Mouse (Mus musculus) CH12.LX (cell line): ENCODE results near the gene Slc22a5. TPM values are rescaled to one million over a fixed set of nuclear protein-coding genes. Genes with fewer than 3 reads are reported as not detected.
A peak's percentile ranks its signal among the peaks of the same experiment; 100 is the strongest.

Experiments used
- DNase-seq: peaks from one replicate; pipeline ENCODE4 v3.0.0-alpha.2; 2013; ENCODE audit errors: extremely low read depth
- H3K27ac ChIP-seq: 2 replicates; pipeline ENCODE4 v1.5.1; 2012; ENCODE audit warnings: low read depth, mild to moderate bottlenecking, control low read depth, moderate library complexity; ENCODE audit not compliant: insufficient read depth
- H3K27me3 ChIP-seq: replicated peaks from 2 replicates; pipeline ENCODE3; 2012; ENCODE audit warnings: inconsistent platforms
- H3K36me3 ChIP-seq, 2 experiments: replicated peaks in 1 of 2; 2 replicates each; pipeline versions ENCODE3 to v1.6.1; 2012; ENCODE audit warnings: inconsistent platforms in 1 of 2, low read length in 1 of 2, mild to moderate bottlenecking in 1 of 2, mixed read lengths in 1 of 2, moderate library complexity in 1 of 2; ENCODE audit not compliant: control insufficient read depth in 1 of 2, insufficient read depth in 1 of 2
- H3K4me1 ChIP-seq, 2 experiments: 2 replicates each; pipeline ENCODE4 v1.6.1; 2012; ENCODE audit warnings: inconsistent platforms in 1 of 2, moderate library complexity in 1 of 2; ENCODE audit not compliant: insufficient read depth in 2 of 2, control insufficient read depth in 1 of 2
- H3K4me2 ChIP-seq: 2 replicates; pipeline ENCODE4 v1.6.1; 2012; ENCODE audit warnings: low read depth, mild to moderate bottlenecking, control low read depth; ENCODE audit not compliant: poor library complexity, insufficient read depth, severe bottlenecking
- H3K4me3 ChIP-seq, 3 experiments: fragments of 150-350 bp in 1 of 3; sonication (generic) in 1 of 3; replicated peaks in 1 of 3; 2 replicates each; pipeline versions ENCODE3 to v1.5.1; 2011 to 2012; ENCODE audit warnings: low read depth in 2 of 3, low read length in 2 of 3, mild to moderate bottlenecking in 2 of 3, moderate library complexity in 2 of 3, control low read depth in 1 of 3, improper control_type of control experiment in 1 of 3, inconsistent platforms in 1 of 3, mixed read lengths in 1 of 3; ENCODE audit not compliant: poor library complexity in 1 of 3
- H3K79me2 ChIP-seq: replicated peaks from 2 replicates; pipeline ENCODE4 v1.6.1; 2012; ENCODE audit warnings: mild to moderate bottlenecking, moderate library complexity; ENCODE audit not compliant: control insufficient read depth, poor library complexity, insufficient read depth, severe bottlenecking; ENCODE audit errors: extremely low read depth
- H3K9ac ChIP-seq: 2 replicates; pipeline ENCODE4 v1.6.1; 2012; ENCODE audit warnings: low read depth, mild to moderate bottlenecking, control low read depth, moderate library complexity; ENCODE audit not compliant: insufficient read depth
- H3K9me3 ChIP-seq: replicated peaks from 2 replicates; pipeline ENCODE3; 2012; ENCODE audit warnings: low read length, inconsistent platforms, mixed read lengths
- CHD1 ChIP-seq: IDR thresholded peaks from 2 replicates; pipeline ENCODE4 v1.6.1; 2012; ENCODE audit warnings: low read depth, low read length, improper control_type of control experiment, inconsistent platforms
- ELF1 ChIP-seq: IDR thresholded peaks from 2 replicates; pipeline ENCODE4 v1.6.1; 2014; ENCODE audit warnings: low read depth, mild to moderate bottlenecking, inconsistent platforms, low read length, improper control_type of control experiment
- EP300 ChIP-seq: IDR thresholded peaks from 2 replicates; pipeline ENCODE4 v1.6.1; 2011; ENCODE audit warnings: low read length, improper control_type of control experiment
- ETS1 ChIP-seq: conservative IDR thresholded peaks from 2 replicates; pipeline ENCODE4 v1.6.1; 2012; ENCODE audit warnings: low read depth, mild to moderate bottlenecking, inconsistent platforms, low read length, improper control_type of control experiment, moderate library complexity
- GABPA ChIP-seq: IDR thresholded peaks from 2 replicates; pipeline ENCODE4 v1.6.1; 2012; ENCODE audit warnings: low read depth, low read length, improper control_type of control experiment, inconsistent platforms; ENCODE audit not compliant: insufficient replicate concordance
- JUND ChIP-seq: conservative IDR thresholded peaks from 2 replicates; pipeline ENCODE4 v1.6.1; 2011; ENCODE audit warnings: low read depth, low read length, improper control_type of control experiment
- KAT2A ChIP-seq: IDR thresholded peaks from 2 replicates; pipeline ENCODE4 v1.6.1; 2012; ENCODE audit warnings: low read length, improper control_type of control experiment, inconsistent platforms; ENCODE audit not compliant: insufficient replicate concordance
- MAZ ChIP-seq: IDR thresholded peaks from 2 replicates; pipeline ENCODE4 v1.6.1; 2012; ENCODE audit warnings: low read depth, mild to moderate bottlenecking, inconsistent platforms, low read length, improper control_type of control experiment, moderate library complexity
- MEF2A ChIP-seq: IDR thresholded peaks from 2 replicates; pipeline ENCODE4 v1.6.1; 2014; ENCODE audit warnings: low read depth, mild to moderate bottlenecking, inconsistent platforms, low read length, improper control_type of control experiment, borderline replicate concordance
- MXI1 ChIP-seq: IDR thresholded peaks from 2 replicates; pipeline ENCODE4 v1.6.1; 2011; ENCODE audit warnings: mild to moderate bottlenecking, low read depth, low read length, improper control_type of control experiment
- NRF1 ChIP-seq: IDR thresholded peaks from 2 replicates; pipeline ENCODE4 v1.6.1; 2014; ENCODE audit warnings: low read depth, mild to moderate bottlenecking, inconsistent platforms, low read length, improper control_type of control experiment, moderate library complexity
- POLR2A ChIP-seq: IDR thresholded peaks from 2 replicates; pipeline ENCODE4 v1.6.1; 2011; ENCODE audit warnings: low read depth, mild to moderate bottlenecking, improper control_type of control experiment, low read length
- RCOR1 ChIP-seq: conservative IDR thresholded peaks from 2 replicates; pipeline ENCODE4 v1.6.1; 2012; ENCODE audit warnings: low read depth, mild to moderate bottlenecking, inconsistent platforms, low read length, improper control_type of control experiment
- TBP ChIP-seq: conservative IDR thresholded peaks from 2 replicates; pipeline ENCODE4 v1.6.1; 2011; ENCODE audit warnings: low read depth, low read length, improper control_type of control experiment
- USF2 ChIP-seq: conservative IDR thresholded peaks from 2 replicates; pipeline ENCODE4 v1.6.1; 2011; ENCODE audit warnings: low read depth, low read length, improper control_type of control experiment
- ZKSCAN1 ChIP-seq: IDR thresholded peaks from 2 replicates; pipeline ENCODE4 v1.6.1; 2012; ENCODE audit warnings: low read depth, inconsistent platforms, low read length, improper control_type of control experiment, borderline replicate concordance
- ZMIZ1 ChIP-seq: IDR thresholded peaks from 2 replicates; pipeline ENCODE4 v1.6.1; 2012; ENCODE audit warnings: low read depth, mild to moderate bottlenecking, inconsistent platforms, low read length, improper control_type of control experiment
- dilution Hi-C: fragments of 300-500 bp; cut with MboI; formaldehyde crosslinking; loops from 2 replicates; pipeline ENCODE4 v1.14.3; 2020; ENCODE audit warnings: low sequenced_read_pairs; ENCODE audit not compliant: extremely low pct_unique_long_range_greater_than_20kb, extremely low pct_ligation_motif_present
- in situ Hi-C: fragments of 300-500 bp; cut with MboI; formaldehyde crosslinking; loops from 3 replicates; pipeline ENCODE4 v1.14.3; 2019; ENCODE audit warnings: low sequenced_read_pairs, low pct_ligation_motif_present, low pct_unique_long_range_greater_than_20kb, mixed read lengths
- polyA plus RNA-seq: library from polyadenylated mRNA; unstranded; fragments of >175 nt; gene quantifications from 2 replicates; pipeline ENCODE4 v1.2.1, GENCODE M21; 2012; ENCODE audit warnings: low read depth; ENCODE audit not compliant: insufficient read length
- total RNA-seq, 2 experiments: library from RNA; depleted of rRNA; stranded (reverse); fragments of 300-350 nt in 1 of 2; fragments of >200 nt in 1 of 2; gene quantifications; 2 replicates each; pipeline ENCODE4 v1.2.3; 2012 to 2014

Gene Slc22a5
- total and polyA plus RNA-seq, 3 experiments = 5.6 to 6.7 (median 6.2) TPM

DNA sequence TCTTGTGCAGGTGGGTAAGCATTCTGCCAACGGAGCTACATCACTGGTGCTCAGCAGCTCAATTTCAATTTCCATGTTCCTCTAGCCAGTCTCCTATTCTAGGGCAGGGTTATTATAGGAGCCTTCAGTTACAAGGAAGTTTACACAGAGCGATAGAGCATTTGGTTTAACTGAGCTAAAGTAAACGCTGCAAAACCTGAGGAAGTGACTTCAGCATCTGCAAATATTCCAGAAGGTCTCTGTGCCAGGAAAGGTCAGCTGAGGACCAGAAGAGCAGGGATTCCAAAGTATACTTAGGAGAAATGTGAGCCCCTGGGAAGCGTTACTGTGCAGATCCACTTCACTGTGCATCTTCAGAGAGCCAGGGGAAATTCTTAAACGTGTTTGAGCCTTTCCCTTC, 37.8 kb downstream of the Slc22a5 start:
- no peak overlapping the region for H3K4me2 ChIP-seq
- H3K27ac ChIP-seq = no peak overlapping the region
- no peaks in the 10 kb centered on the region for H3K79me2 ChIP-seq
- peaks cover 12 to 28% of the 10 kb centered on the region in 2 experiments for H3K4me1 ChIP-seq
- H3K9ac ChIP-seq = no peak overlapping the region
- no peak for DNase-seq
- TF ChIP-seq MXI1 (no peak), RCOR1 (no peak), JUND (no peak), ZKSCAN1 (no peak), CHD1 (no peak), KAT2A (no peak), MAZ (no peak), ZMIZ1 (no peak), ETS1 (no peak), TBP (no peak), MEF2A (no peak)
- no peak overlapping the region for H3K4me3 ChIP-seq
- in situ Hi-C loops = loop anchor here (10.0 kb wide), 1 partner anchor 389 kb away; no protein-coding TSS in a partner anchor
- no peaks in the 10 kb centered on the region for H3K9me3 ChIP-seq
- dilution Hi-C loops = no loop called here
- no peaks in the 10 kb centered on the region for H3K27me3 ChIP-seq
- H3K36me3 ChIP-seq = no peaks in the 10 kb centered on the region

DNA sequence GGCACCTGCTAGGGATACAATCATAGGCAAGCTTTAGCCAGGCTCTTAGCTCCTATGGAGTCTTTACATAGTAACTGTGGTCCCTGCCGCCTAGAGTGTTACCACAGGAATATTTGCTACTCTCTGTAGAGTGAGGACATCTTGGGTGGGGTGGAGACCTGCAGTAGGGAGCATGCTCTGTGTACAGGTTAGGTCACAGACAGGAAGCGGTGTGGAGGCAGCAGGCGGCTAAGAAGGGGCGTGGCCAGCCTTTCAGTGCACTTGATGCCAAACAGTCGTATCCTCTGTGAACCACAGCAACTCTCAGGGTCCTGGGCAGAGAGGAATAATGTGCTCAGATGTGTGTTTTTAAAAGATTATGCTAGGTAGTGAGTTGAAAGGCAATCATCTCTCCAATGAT, 39.7 kb downstream of the Slc22a5 start:
- dilution Hi-C loops = no loop called here
- peak; percentile 45 for DNase-seq
- no peaks in the 10 kb centered on the region for H3K36me3 ChIP-seq
- no peak overlapping the region for H3K9ac ChIP-seq
- H3K4me3 ChIP-seq = no peak overlapping the region
- TF ChIP-seq ZKSCAN1 (no peak), NRF1 (peak; percentile 75), USF2 (no peak), EP300 (no peak), POLR2A (no peak), GABPA (no peak), TBP (no peak), ELF1 (peak; percentile 74)
- TF ChIP-seq, all 38 proteins: peak for 2
- in situ Hi-C loops = loop anchor here (10.0 kb wide), 1 partner anchor 387 kb away; no protein-coding TSS in a partner anchor
- H3K79me2 ChIP-seq = no peaks in the 10 kb centered on the region
- no peak overlapping the region for H3K27ac ChIP-seq
- H3K27me3 ChIP-seq = no peaks in the 10 kb centered on the region
- H3K9me3 ChIP-seq = no peaks in the 10 kb centered on the region
- H3K4me1 ChIP-seq = peaks cover 8 to 17% of the 10 kb centered on the region in 2 experiments
- no peak overlapping the region for H3K4me2 ChIP-seq
